Mouse (Mus musculus) neutrophil, adult 59 days (primary cell): ENCODE results near the gene Sipa1l1. TPM values are rescaled to one million over a fixed set of nuclear protein-coding genes. Genes with fewer than 3 reads are reported as not detected.

Experiments
- total RNA-seq, 2 experiments: library from RNA; stranded (reverse); gene quantifications; 1 replicate in 1 of 2; 2 replicates in 1 of 2; pipeline ENCODE4 v1.2.4; 2023

Sipa1l1 gene
- total RNA-seq: 10 to 100 TPM; 23.1 to 30.2 TPM

GRCm38 (mm10) chr12:82168820-82169533 lies at the start of gene Sipa1l1:
TSS of gene Sipa1l1 (plus strand) at chr12:82169320.

